Mouse (Mus musculus): Measurements from ENCODE around the gene Nol12.

DNA sequence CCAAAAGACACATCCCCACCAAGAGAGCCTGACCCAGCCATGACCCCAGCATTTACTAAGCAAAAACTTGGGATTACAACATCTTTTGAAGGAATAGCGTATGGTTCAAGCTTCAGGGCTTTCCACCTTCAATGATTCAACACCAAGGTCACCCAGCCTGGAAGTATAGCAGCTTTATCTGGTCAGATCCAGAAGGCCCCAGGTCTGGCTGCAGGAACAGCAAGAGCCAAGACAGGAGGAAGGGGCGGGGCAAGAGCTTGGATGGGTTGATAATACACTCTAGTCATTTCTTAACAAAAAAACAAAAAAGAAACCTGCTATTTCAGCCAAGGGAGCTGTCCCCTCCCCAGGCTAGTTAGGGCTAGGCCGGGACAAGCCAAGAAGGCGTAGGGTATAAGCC is 37.2 kb upstream of the Nol12 start:
- no peak for TF ChIP-seq CTCF (IDR thresholded peaks at IDR 0.05; ENCODE audit: insufficient read depth, low read depth, low read length)
- no peak for TF ChIP-seq POLR2A (IDR thresholded peaks at IDR 0.05; ENCODE audit: insufficient read depth, low read depth, low read length)
